ENCODE assay signal across 8 mouse cellular contexts in genomic region chr10:88356114-88356982, GRCm38 (mm10). TPM values are rescaled to one million over a fixed set of nuclear protein-coding genes. Genes with fewer than 3 reads are reported as not detected.
DNase-seq lines count a peak whose midpoint lies in the region; ATAC-seq and TF ChIP-seq lines count a peak whose summit lies in the region.

No protein-coding gene starts in this region.

- peak overlapping the region; percentile 88 for H3K4me2 ChIP-seq in limb, embryonic 15.5 days
- H3K4me2 ChIP-seq in stomach, embryonic 16.5 days (ENCODE audit: low read depth, low read length): peak overlapping the region; percentile 88

- H3K36me3 ChIP-seq in testis, adult 2 months (ENCODE audit: control insufficient read depth, insufficient read depth, low read length): no peaks in the 10 kb centered on the region
- no peaks in the 10 kb centered on the region for H3K36me3 ChIP-seq in limb, embryonic 15.5 days
- H3K36me3 ChIP-seq in stomach, embryonic 16.5 days (ENCODE audit: control insufficient read depth, insufficient read depth, low read length): no peaks in the 10 kb centered on the region

- no peak for DNase-seq in cerebellum, adult 2 months
- no peak for DNase-seq in cerebellum, adult 9-10 months
- no peak for DNase-seq in testis, postnatal 14 days (ENCODE audit: low spot score)
- DNase-seq in urinary bladder, adult 2 months (ENCODE audit: low spot score): no peak
- no peak for DNase-seq in layer of hippocampus, postnatal 25 days (ENCODE audit: extremely low spot score in 1 of 2, low spot score in 1 of 2)

- peaks cover 5% of the 10 kb centered on the region; the same call in 1 of the 2 replicates for H3K4me1 ChIP-seq in cerebellum, adult 2 months (ENCODE audit: control insufficient read depth, insufficient read depth, low read length)
- peaks cover 4% of the 10 kb centered on the region; the same call in 1 of the 2 replicates for H3K4me1 ChIP-seq in testis, adult 2 months (ENCODE audit: control insufficient read depth, insufficient read depth, low read length)
- H3K4me1 ChIP-seq in limb, embryonic 15.5 days: peaks cover 6% of the 10 kb centered on the region
- H3K4me1 ChIP-seq in stomach, embryonic 16.5 days (ENCODE audit: control insufficient read depth, insufficient read depth, low read length): peaks cover 4% of the 10 kb centered on the region; the same call in 1 of the 2 replicates

- no peak overlapping the region for H3K27ac ChIP-seq in cerebellum, adult 2 months (ENCODE audit: insufficient read depth, low read length)
- H3K27ac ChIP-seq in testis, adult 2 months (ENCODE audit: control insufficient read depth, insufficient read depth, low read depth, low read length): peak overlapping the region; percentile 49; the same call in 1 of the 2 replicates
- H3K27ac ChIP-seq in limb, embryonic 15.5 days: no peak overlapping the region
- no peak overlapping the region for H3K27ac ChIP-seq in stomach, embryonic 16.5 days (ENCODE audit: low read length)

- 10% methylated on average over 21 of the region's 21 CpGs for WGBS in cerebellum, adult 2 months
- 8% methylated on average over 21 of the region's 21 CpGs for WGBS in limb, embryonic 15.5 days
- 9% methylated on average over 21 of the region's 21 CpGs for WGBS in stomach, embryonic 16.5 days

- H3K9me3 ChIP-seq in limb, embryonic 15.5 days: no peaks in the 10 kb centered on the region
- no peaks in the 10 kb centered on the region for H3K9me3 ChIP-seq in stomach, embryonic 16.5 days (replicated peaks; ENCODE audit: control insufficient read depth, low read length)

- peak overlapping the region; percentile 44 for H3K9ac ChIP-seq in limb, embryonic 15.5 days
- H3K9ac ChIP-seq in stomach, embryonic 16.5 days (ENCODE audit: low read length): peak overlapping the region; percentile 84

- H3K27me3 ChIP-seq in cerebellum, adult 2 months (ENCODE audit: control insufficient read depth, insufficient read depth, low read length): no peaks in the 10 kb centered on the region; the same call in 1 of the 2 replicates
- no peaks in the 10 kb centered on the region; the same call in 1 of the 2 replicates for H3K27me3 ChIP-seq in testis, adult 2 months (ENCODE audit: control insufficient read depth, insufficient read depth, low read length)
- H3K27me3 ChIP-seq in limb, embryonic 15.5 days: 0 out of 2 replicates have a peak, but pooled peaks cover 3% of the 10 kb centered on the region
- no peaks in the 10 kb centered on the region for H3K27me3 ChIP-seq in stomach, embryonic 16.5 days (ENCODE audit: control insufficient read depth, insufficient read depth, low read length)

- no peak for TF ChIP-seq POLR2A in cerebellum, adult 2 months (IDR thresholded peaks at IDR 0.05; ENCODE audit: borderline replicate concordance, insufficient read depth, low read length)
- TF ChIP-seq POLR2A in testis, adult 2 months (IDR thresholded peaks at IDR 0.05; ENCODE audit: control insufficient read depth, low read depth, low read length): no peak; the same call in 1 of the 2 replicates

- ATAC-seq in limb, embryonic 15.5 days (ENCODE audit: insufficient number of reproducible peaks, low FRiP score, low TSS enrichment, low read depth): no peak
- peak; percentile 11; the same call in 1 of the 2 replicates for ATAC-seq in stomach, embryonic 16.5 days (ENCODE audit: insufficient read depth, low FRiP score)

- peak overlapping the region; percentile 63 for H3K4me3 ChIP-seq in cerebellum, adult 2 months (replicated peaks; ENCODE audit: insufficient read depth, low read depth, low read length)
- peak overlapping the region; percentile 87 for H3K4me3 ChIP-seq in testis, adult 2 months (ENCODE audit: control insufficient read depth, low read depth, low read length)
- H3K4me3 ChIP-seq in limb, embryonic 15.5 days: peak overlapping the region; percentile 54
- peak overlapping the region; percentile 66 for H3K4me3 ChIP-seq in stomach, embryonic 16.5 days (replicated peaks; ENCODE audit: low read length)

- TF ChIP-seq CTCF in cerebellum, adult 2 months (IDR thresholded peaks at IDR 0.05; ENCODE audit: borderline replicate concordance, insufficient read depth, low read depth, low read length): no peak
- no peak for TF ChIP-seq CTCF in testis, adult 2 months (IDR thresholded peaks at IDR 0.05; ENCODE audit: control insufficient read depth, insufficient read depth, insufficient replicate concordance, low read depth, low read length)

RNA-seq across cellular contexts. Expression of gene Dram1, which starts 22.5 kb away (rescaled TPM):
- polyA plus RNA-seq in cerebellum, adult 2 months (2012; rRNA removed): 0.43 and 0.80 TPM in 2 replicates
- 30.7 and 34.2 TPM in 2 replicates for polyA plus RNA-seq in testis, adult 2 months (2012; rRNA removed)
- 1.5 and 2.5 TPM in 2 replicates for polyA plus RNA-seq in limb, embryonic 15.5 days (2015; fragmentation: Nextera tagmentation; extraction: Ambion mirVana)
- 5.9 and 6.6 TPM in 2 replicates for polyA plus RNA-seq in stomach, embryonic 16.5 days (2015; fragmentation: Nextera tagmentation; extraction: Ambion mirVana)
- 9.9 and 12.4 TPM in 2 replicates for polyA plus RNA-seq in urinary bladder, adult 2 months (2012; rRNA removed)
- total RNA-seq in layer of hippocampus, postnatal 25 days (2021): 1 to 10 TPM; 1.1 to 1.5 TPM

RNA-seq across cellular contexts. Expression of gene Gnptab, which starts 22.6 kb away (rescaled TPM):
- polyA plus RNA-seq in cerebellum, adult 2 months (2012; rRNA removed): 38.8 and 41.2 TPM in 2 replicates
- polyA plus RNA-seq in testis, adult 2 months (2012; rRNA removed): 8.1 and 10.0 TPM in 2 replicates
- 8.6 and 9.1 TPM in 2 replicates for polyA plus RNA-seq in limb, embryonic 15.5 days (2015; fragmentation: Nextera tagmentation; extraction: Ambion mirVana)
- polyA plus RNA-seq in stomach, embryonic 16.5 days (2015; fragmentation: Nextera tagmentation; extraction: Ambion mirVana): 9.0 and 11.2 TPM in 2 replicates
- polyA plus RNA-seq in urinary bladder, adult 2 months (2012; rRNA removed): 17.3 and 17.7 TPM in 2 replicates
- 10 to 100 TPM; 73.6 to 82.2 TPM for total RNA-seq in layer of hippocampus, postnatal 25 days (2021)
